Mouse (Mus musculus) liver, embryonic 11.5 days (tissue): ENCODE measurements at regions not wholly inside any gene's neighbourhood (a gene's known extent, or its start where the extent isn't known, plus 50 kb on each side); places are given as distances from the start of the nearest gene placed in this dataset.

Experiments
- ATAC-seq: fragments of 200-750 bp; cut with Nextera tagmentation; replicated peaks from 2 replicates; pipeline ENCODE4 v1.8.0; 2017; ENCODE audit warnings: moderate number of reproducible peaks, mild to moderate bottlenecking, moderate TSS enrichment, moderate library complexity; ENCODE audit not compliant: low FRiP score
- DNase-seq: peaks from one replicate; pipeline ENCODE4 v3.0.0-alpha.2; 2017; ENCODE audit warnings: low spot score
- H3K27ac ChIP-seq: fragments of 300-500 bp; sonication (generic); 2 replicates; pipeline ENCODE4 v1.5.1; 2014; ENCODE audit warnings: mild to moderate bottlenecking, low read depth, low read length, control low read depth
- H3K27me3 ChIP-seq: fragments of 300-500 bp; sonication (generic); replicated peaks from 2 replicates; pipeline ENCODE4 v1.6.1; 2014; ENCODE audit warnings: low read length, mixed read lengths; ENCODE audit not compliant: control insufficient read depth, insufficient read depth
- H3K36me3 ChIP-seq: fragments of 300-500 bp; sonication (generic); 2 replicates; pipeline ENCODE4 v1.6.1; 2014; ENCODE audit warnings: mild to moderate bottlenecking, low read length, moderate library complexity, mixed read lengths; ENCODE audit not compliant: control insufficient read depth, insufficient read depth
- H3K4me1 ChIP-seq: fragments of 300-500 bp; sonication (generic); replicated peaks from 2 replicates; pipeline ENCODE4 v1.6.1; 2014; ENCODE audit warnings: low read length, mixed read lengths; ENCODE audit not compliant: control insufficient read depth, insufficient read depth
- H3K4me2 ChIP-seq: fragments of 300-500 bp; sonication (generic); 2 replicates; pipeline ENCODE4 v1.6.1; 2014; ENCODE audit warnings: mild to moderate bottlenecking, control low read depth, moderate library complexity
- H3K4me3 ChIP-seq: fragments of 300-500 bp; sonication (generic); 2 replicates; pipeline ENCODE4 v1.5.1; 2014; ENCODE audit warnings: low read depth, low read length, control low read depth
- H3K9ac ChIP-seq: fragments of 300-500 bp; sonication (generic); 2 replicates; pipeline ENCODE4 v1.6.1; 2014; ENCODE audit warnings: low read depth, low read length, control low read depth
- H3K9me3 ChIP-seq: fragments of 300-500 bp; sonication (generic); 2 replicates; pipeline ENCODE4 v1.6.1; 2016; ENCODE audit warnings: low read length, inconsistent platforms, mixed read lengths; ENCODE audit not compliant: control insufficient read depth
- WGBS: fragments of 180-500 bp; shearing (Covaris S2); extraction: QIAGEN DNeasy Blood & Tissue Kit; methylation state at CpG from one replicate; pipeline ENCODE4 v1.1.7; 2014; 5-methylcytosine and 5-hydroxymethylcytosine counted together

- H3K4me3 ChIP-seq = no peak overlapping the region
- no peaks in the 10 kb centered on the region for H3K9me3 ChIP-seq
- H3K9ac ChIP-seq = no peak overlapping the region
- WGBS = 33% methylated on average over 9 of the region's 9 CpGs
- H3K27me3 ChIP-seq = no peaks in the 10 kb centered on the region; the same call in 1 of the 2 replicates
- no peaks in the 10 kb centered on the region for H3K36me3 ChIP-seq
- ATAC-seq (no peak), DNase-seq (no peak)
- H3K4me1 ChIP-seq = no peaks in the 10 kb centered on the region
- no peak overlapping the region for H3K27ac ChIP-seq
- H3K4me2 ChIP-seq = no peak overlapping the region
Measured at GRCm38 (mm10) chr16:21294677-21295411, 90.3 kb downstream of the Ephb3 start.

GRCm38 (mm10) chr16:21295956-21296733 lies 91.6 kb downstream of the Ephb3 start:
- H3K9me3 ChIP-seq = no peaks in the 10 kb centered on the region
- H3K4me2 ChIP-seq = no peak overlapping the region
- H3K27me3 ChIP-seq = no peaks in the 10 kb centered on the region; the same call in 1 of the 2 replicates
- ATAC-seq (no peak), DNase-seq (no peak)
- no peak overlapping the region for H3K27ac ChIP-seq
- H3K4me1 ChIP-seq = no peaks in the 10 kb centered on the region
- no peak overlapping the region for H3K9ac ChIP-seq
- no peak overlapping the region for H3K4me3 ChIP-seq
- H3K36me3 ChIP-seq = no peaks in the 10 kb centered on the region
- 65% methylated on average over 13 of the region's 13 CpGs for WGBS

- no peak overlapping the region for H3K9ac ChIP-seq
- ATAC-seq (no peak), DNase-seq (no peak)
- 68% methylated on average over 3 of the region's 3 CpGs for WGBS
- H3K4me3 ChIP-seq = no peak overlapping the region
- H3K9me3 ChIP-seq = no peaks in the 10 kb centered on the region
- no peaks in the 10 kb centered on the region for H3K4me1 ChIP-seq
- no peak overlapping the region for H3K4me2 ChIP-seq
- H3K36me3 ChIP-seq = no peaks in the 10 kb centered on the region
- no peaks in the 10 kb centered on the region; the same call in 1 of the 2 replicates for H3K27me3 ChIP-seq
- no peak overlapping the region for H3K27ac ChIP-seq
Measured at GRCm38 (mm10) chr16:21296786-21297185, 92.2 kb downstream of the Ephb3 start.

GRCm38 (mm10) chr16:21298866-21299265 lies 94.3 kb downstream of the Ephb3 start:
- WGBS = 69% methylated on average over 7 of the region's 7 CpGs
- H3K4me3 ChIP-seq = no peak overlapping the region
- DNase-seq (no peak), ATAC-seq (no peak)
- no peaks in the 10 kb centered on the region for H3K36me3 ChIP-seq
- H3K27ac ChIP-seq = no peak overlapping the region
- H3K9me3 ChIP-seq = no peaks in the 10 kb centered on the region
- no peak overlapping the region for H3K9ac ChIP-seq
- H3K4me1 ChIP-seq = no peaks in the 10 kb centered on the region
- H3K4me2 ChIP-seq = no peak overlapping the region
- H3K27me3 ChIP-seq = no peaks in the 10 kb centered on the region; the same call in 1 of the 2 replicates

GRCm38 (mm10) chr16:21305859-21306258 lies 101.3 kb downstream of the Ephb3 start:
- no peaks in the 10 kb centered on the region for H3K9me3 ChIP-seq
- 78% methylated on average over 3 of the region's 3 CpGs for WGBS
- peaks cover 18% of the 10 kb centered on the region for H3K27me3 ChIP-seq
- H3K4me3 ChIP-seq = no peak overlapping the region
- no peak overlapping the region for H3K9ac ChIP-seq
- H3K36me3 ChIP-seq = no peaks in the 10 kb centered on the region
- ATAC-seq = no peak
- no peak overlapping the region for H3K4me2 ChIP-seq
- no peak overlapping the region for H3K27ac ChIP-seq
- peaks cover 8% of the 10 kb centered on the region; the same call in 1 of the 2 replicates for H3K4me1 ChIP-seq
- no peak for DNase-seq

- Histone ChIP-seq H3K9ac (no peak overlapping the region), H3K4me2 (no peak overlapping the region), H3K27me3 (peaks cover 20% of the 10 kb centered on the region), H3K9me3 (no peaks in the 10 kb centered on the region), H3K4me1 (peaks cover 10% of the 10 kb centered on the region; the same call in 1 of the 2 replicates), H3K27ac (no peak overlapping the region), H3K36me3 (no peaks in the 10 kb centered on the region), H3K4me3 (no peak overlapping the region)
- WGBS = 67% methylated on average over 8 of the region's 8 CpGs
- ATAC-seq (no peak), DNase-seq (no peak)
Measured at GRCm38 (mm10) chr16:21308513-21308912, 104.0 kb downstream of the Ephb3 start.

GRCm38 (mm10) chr16:21310636-21311615 lies 106.4 kb downstream of the Ephb3 start:
- ATAC-seq (peak; percentile 52), DNase-seq (peak; percentile 65)
- H3K36me3 ChIP-seq = no peaks in the 10 kb centered on the region
- peak overlapping the region; percentile 71 for H3K4me2 ChIP-seq
- H3K9ac ChIP-seq = peak overlapping the region; percentile 52
- H3K4me3 ChIP-seq = peak overlapping the region; percentile 42
- H3K4me1 ChIP-seq = peaks cover 13% of the 10 kb centered on the region; the same call in 1 of the 2 replicates
- peaks cover 20% of the 10 kb centered on the region for H3K27me3 ChIP-seq
- H3K9me3 ChIP-seq = no peaks in the 10 kb centered on the region
- peak overlapping the region; percentile 44 for H3K27ac ChIP-seq
- 5% methylated on average over 35 of the region's 35 CpGs for WGBS

- no peaks in the 10 kb centered on the region for H3K36me3 ChIP-seq
- H3K27ac ChIP-seq = no peak overlapping the region
- no peak overlapping the region for H3K9ac ChIP-seq
- DNase-seq = no peak
- no peak overlapping the region for H3K4me3 ChIP-seq
- H3K4me1 ChIP-seq = peaks cover 13% of the 10 kb centered on the region; the same call in 1 of the 2 replicates
- H3K9me3 ChIP-seq = no peaks in the 10 kb centered on the region
- no peak overlapping the region for H3K4me2 ChIP-seq
- no peak for ATAC-seq
- peaks cover 20% of the 10 kb centered on the region for H3K27me3 ChIP-seq
Measured at GRCm38 (mm10) chr16:21311781-21312180, 107.2 kb downstream of the Ephb3 start.
